Mouse (Mus musculus): ENCODE measurements around the gene Gm20388.

DNA sequence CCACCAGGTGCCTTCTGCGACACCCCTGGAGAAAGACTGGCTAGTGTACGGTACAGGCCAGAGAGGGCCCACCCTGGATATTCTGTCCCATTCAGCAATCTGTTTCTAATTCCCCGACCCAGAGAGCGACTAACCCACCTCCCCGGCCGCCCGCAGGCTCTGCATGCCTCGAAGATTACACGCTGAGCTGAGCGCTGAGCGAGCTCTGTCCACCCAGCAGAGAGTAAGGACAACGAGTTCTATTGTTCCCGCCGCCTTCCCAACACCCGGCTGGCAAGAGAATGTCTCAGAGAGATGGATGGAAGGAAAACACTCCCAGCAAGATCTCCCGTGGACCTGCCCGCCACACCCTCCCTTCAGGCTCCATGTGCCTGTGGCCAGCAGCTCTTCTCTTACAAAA is 1522.8 kb downstream of the Gm20388 start:
- TF ChIP-seq POLR2A (IDR thresholded peaks at IDR 0.05; ENCODE audit: borderline replicate concordance, control insufficient read depth, low read depth, low read length), result no peak
- TF ChIP-seq CTCF (IDR thresholded peaks at IDR 0.05; ENCODE audit: control insufficient read depth, insufficient read depth, low read length), result no peak

Data from bone marrow, adult 2 months (tissue).